Mouse (Mus musculus): ENCODE data around the gene Coq8b. TPM values are rescaled to one million over a fixed set of nuclear protein-coding genes. Genes with fewer than 3 reads are reported as not detected.
A peak's percentile ranks its signal among the peaks of the same experiment; 100 is the strongest.
"Not testable (repeated sequence)": the region's sequence is repeated elsewhere in the genome, so short reads cannot be mapped to it uniquely, and the experiment has no call there.

Gene Coq8b
- total RNA-seq, 2 experiments from 2014 or later, result 8.2 to 13.0 TPM

GRCm38 (mm10) chr7:27227676-27228075, 5.1 kb upstream of the Coq8b start:
- ATAC-seq (replicated peaks; ENCODE audit: low FRiP score, low TSS enrichment, poor library complexity, severe bottlenecking), result 0 out of 2 replicates have a peak, but pooled peaks have one; percentile 8

GRCm38 (mm10) chr7:27228281-27228821, 4.5 kb upstream of the Coq8b start, which contains the start of gene Itpkc:
Itpkc (minus strand) TSS chr7:27228661.
- peak; percentile 82 for ATAC-seq (replicated peaks; ENCODE audit: low FRiP score, low TSS enrichment, poor library complexity, severe bottlenecking)

GRCm38 (mm10) chr7:27228865-27229264, 4.0 kb upstream of the Coq8b start:
- ATAC-seq (replicated peaks; ENCODE audit: low FRiP score, low TSS enrichment, poor library complexity, severe bottlenecking), result 0 out of 2 replicates have a peak, but pooled peaks have one; percentile 4

GRCm38 (mm10) chr7:27230781-27231180, 2.0 kb upstream of the Coq8b start:
- ATAC-seq (replicated peaks; ENCODE audit: low FRiP score, low TSS enrichment, poor library complexity, severe bottlenecking), result no peak

DNA sequence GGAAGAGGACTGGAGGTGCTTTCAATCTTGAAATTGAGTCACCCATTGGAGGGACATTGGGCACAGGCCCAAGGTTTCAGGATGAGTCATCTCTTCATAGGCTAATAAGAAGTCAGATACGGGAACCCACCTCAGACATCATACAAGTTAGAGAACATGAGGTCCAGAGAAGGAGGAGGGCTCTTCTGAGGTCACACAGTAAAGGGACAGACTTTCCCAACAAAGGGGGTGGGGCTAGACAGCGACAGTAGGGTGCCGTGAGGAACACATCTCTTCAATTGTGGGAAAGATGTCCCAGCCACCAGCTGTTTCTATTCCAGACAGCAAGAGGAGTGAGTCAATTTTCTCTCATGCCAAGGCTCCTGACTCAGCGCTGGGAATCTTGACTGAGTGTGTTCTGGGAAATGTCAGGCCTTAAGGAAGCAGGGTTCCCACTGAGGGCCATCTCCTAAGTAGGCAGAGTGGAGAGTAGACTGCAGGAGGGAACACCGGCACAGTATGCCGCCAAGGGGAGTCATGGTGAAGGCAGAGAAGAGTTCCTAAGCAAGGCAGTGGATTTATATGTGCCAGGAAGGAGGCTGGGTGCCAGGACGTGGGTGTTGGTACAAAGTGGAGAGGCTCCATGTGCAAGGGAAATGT, 1.0 kb upstream of the Coq8b start:
- no peak for ATAC-seq (replicated peaks; ENCODE audit: low FRiP score, low TSS enrichment, poor library complexity, severe bottlenecking)

- no peak for ATAC-seq (replicated peaks; ENCODE audit: low FRiP score, low TSS enrichment, poor library complexity, severe bottlenecking)
Measured at GRCm38 (mm10) chr7:27233300-27233699, 477 bp downstream of the Coq8b start.

GRCm38 (mm10) chr7:27235726-27236125, 2.9 kb downstream of the Coq8b start:
- no peak for ATAC-seq (replicated peaks; ENCODE audit: low FRiP score, low TSS enrichment, poor library complexity, severe bottlenecking)

DNA sequence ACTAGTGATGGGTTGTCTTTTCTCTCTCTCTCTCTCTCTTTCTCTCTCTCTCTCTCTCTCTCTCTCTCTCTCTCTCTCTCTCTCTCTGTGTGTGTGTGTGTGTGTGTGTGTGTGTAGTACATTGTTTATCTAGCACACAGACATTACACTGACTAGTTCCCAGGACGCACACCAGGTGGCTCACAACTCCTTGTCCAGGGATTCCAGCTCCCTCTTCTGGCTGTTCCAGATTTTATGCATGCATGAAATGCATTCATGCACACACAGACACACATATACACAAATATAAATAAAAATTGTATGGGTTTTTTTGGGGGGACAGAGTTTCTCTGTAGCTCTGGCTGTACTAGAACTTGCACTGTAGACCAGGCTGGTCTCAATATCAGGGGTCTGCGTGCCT, 4.7 kb downstream of the Coq8b start:
- ATAC-seq (replicated peaks; ENCODE audit: low FRiP score, low TSS enrichment, poor library complexity, severe bottlenecking), result no peak

GRCm38 (mm10) chr7:27238568-27238967, 5.7 kb downstream of the Coq8b start:
- ATAC-seq (replicated peaks; ENCODE audit: low FRiP score, low TSS enrichment, poor library complexity, severe bottlenecking), result no peak

GRCm38 (mm10) chr7:27243211-27243610, 10.4 kb downstream of the Coq8b start:
- no peak for ATAC-seq (replicated peaks; ENCODE audit: low FRiP score, low TSS enrichment, poor library complexity, severe bottlenecking)

DNA sequence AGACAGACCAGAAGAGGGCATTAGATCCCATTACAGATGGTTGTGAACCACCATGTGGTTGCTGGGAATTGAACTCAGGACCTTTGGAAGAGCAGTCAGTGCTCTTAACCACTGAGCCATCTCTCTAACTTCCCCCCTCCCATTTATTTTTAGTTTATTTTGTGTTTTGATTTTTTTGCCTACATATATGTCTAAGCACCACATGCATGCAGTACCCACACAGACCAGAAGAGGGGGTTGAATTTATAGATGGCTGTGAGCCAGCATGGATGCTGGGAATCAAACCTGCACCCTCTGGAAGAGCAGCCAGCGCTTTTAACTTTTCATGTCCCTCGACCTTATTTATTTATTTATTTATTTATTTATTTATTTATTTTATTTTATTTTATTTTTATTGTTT, 11.3 kb downstream of the Coq8b start:
- not testable (repeated sequence) for ATAC-seq (replicated peaks; ENCODE audit: low FRiP score, low TSS enrichment, poor library complexity, severe bottlenecking)

GRCm38 (mm10) chr7:27249146-27249545, 16.3 kb downstream of the Coq8b start:
- no peak for ATAC-seq (replicated peaks; ENCODE audit: low FRiP score, low TSS enrichment, poor library complexity, severe bottlenecking)

DNA sequence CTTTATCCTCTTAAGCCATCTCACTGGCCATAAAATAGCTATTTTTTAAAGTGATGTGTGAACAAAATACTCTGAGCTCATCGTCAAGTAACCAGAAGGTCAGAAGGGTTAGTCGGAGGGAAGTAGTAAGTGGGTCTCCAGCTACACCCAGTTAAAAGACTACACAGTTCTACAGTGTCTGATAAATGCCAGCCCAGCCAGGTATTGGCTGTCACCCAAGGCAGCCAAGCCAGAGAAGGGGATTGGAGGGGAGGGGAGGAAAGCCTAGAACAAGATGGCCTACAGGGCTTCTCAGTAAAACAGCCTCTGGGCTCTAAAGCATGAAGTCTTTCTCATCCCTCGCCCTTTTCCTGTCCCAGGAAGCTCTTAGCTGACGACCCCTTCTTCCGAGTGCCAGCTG, 17.1 kb downstream of the Coq8b start:
- no peak for ATAC-seq (replicated peaks; ENCODE audit: low FRiP score, low TSS enrichment, poor library complexity, severe bottlenecking)

DNA sequence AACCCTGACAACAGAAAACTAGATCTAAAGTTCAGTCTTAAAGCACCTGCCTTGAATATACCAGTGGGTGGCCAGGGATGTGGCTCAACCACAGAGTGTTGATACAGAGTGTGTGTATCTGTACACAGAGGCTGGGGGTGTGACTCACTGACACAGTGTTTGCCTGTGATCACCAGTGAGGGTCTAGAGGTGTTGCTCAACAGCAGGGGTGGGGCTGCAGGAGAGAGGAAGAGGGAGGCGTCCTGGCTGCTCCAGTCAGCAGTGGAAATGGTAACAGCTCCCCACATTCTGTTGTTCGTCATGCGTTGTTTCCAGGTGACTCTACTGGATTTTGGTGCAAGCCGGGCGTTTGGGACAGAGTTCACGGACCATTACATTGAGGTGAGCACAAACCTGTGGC, 19.1 kb downstream of the Coq8b start:
- 0 out of 2 replicates have a peak, but pooled peaks have one; percentile 23 for ATAC-seq (replicated peaks; ENCODE audit: low FRiP score, low TSS enrichment, poor library complexity, severe bottlenecking)

GRCm38 (mm10) chr7:27255721-27256120, 22.9 kb downstream of the Coq8b start:
- no peak for ATAC-seq (replicated peaks; ENCODE audit: low FRiP score, low TSS enrichment, poor library complexity, severe bottlenecking)

DNA sequence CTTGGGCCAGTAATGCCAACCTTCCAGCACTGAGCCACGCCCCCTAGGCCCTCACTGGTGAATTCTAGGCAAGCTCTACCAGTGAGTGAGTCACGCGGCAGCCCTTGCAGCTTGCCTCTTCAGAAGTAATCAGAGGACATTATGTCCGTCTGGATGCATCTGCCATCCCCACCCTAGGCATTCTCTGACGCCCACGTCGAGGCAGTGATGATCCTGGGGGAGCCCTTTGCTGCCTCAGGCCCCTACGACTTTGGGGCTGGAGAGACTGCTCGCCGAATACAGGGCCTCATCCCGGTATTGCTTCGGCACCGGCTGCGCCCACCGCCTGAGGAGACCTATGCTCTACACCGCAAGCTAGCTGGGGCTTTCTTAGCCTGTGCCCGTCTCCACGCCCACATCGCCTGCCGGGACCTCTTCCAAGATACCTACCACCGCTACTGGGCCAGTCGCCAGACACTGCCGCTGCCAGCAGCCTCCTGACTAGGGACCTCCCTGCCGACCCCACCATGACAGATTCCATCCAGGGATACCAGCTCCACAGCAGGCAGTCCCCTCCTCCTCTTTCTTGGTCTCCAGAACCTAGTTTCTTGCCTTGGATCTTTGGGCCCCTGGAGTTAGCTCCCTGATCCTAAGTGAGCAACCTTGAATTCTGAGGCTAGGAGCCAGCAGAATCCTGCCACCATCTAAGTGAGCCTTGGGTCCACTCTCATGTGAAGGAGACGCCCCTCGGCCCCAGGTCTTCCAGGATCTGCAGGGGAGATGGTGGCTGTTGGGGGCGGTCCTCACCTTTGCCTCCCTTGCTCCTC, 24.4 kb downstream of the Coq8b start:
- ATAC-seq (replicated peaks; ENCODE audit: low FRiP score, low TSS enrichment, poor library complexity, severe bottlenecking), result peak; percentile 68

DNA sequence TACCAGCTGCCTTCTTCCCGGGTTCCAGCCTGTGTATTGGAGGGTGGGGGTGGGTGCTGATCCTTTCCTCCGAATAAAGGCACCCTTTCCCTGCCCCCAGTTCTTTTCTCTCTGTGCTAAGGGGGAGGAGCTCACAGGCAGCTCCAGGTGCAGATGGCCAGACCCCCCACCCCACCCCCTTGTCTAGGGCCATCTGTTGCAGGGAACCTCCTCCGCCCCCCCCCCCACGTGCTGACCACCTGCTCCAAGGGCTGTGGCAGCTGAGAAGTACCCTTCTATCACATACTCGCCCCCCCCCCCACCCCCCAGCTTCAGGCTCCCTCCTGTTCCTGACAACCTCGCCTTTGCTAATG, 25.0 kb downstream of the Coq8b start:
- ATAC-seq (replicated peaks; ENCODE audit: low FRiP score, low TSS enrichment, poor library complexity, severe bottlenecking), result no peak

DNA sequence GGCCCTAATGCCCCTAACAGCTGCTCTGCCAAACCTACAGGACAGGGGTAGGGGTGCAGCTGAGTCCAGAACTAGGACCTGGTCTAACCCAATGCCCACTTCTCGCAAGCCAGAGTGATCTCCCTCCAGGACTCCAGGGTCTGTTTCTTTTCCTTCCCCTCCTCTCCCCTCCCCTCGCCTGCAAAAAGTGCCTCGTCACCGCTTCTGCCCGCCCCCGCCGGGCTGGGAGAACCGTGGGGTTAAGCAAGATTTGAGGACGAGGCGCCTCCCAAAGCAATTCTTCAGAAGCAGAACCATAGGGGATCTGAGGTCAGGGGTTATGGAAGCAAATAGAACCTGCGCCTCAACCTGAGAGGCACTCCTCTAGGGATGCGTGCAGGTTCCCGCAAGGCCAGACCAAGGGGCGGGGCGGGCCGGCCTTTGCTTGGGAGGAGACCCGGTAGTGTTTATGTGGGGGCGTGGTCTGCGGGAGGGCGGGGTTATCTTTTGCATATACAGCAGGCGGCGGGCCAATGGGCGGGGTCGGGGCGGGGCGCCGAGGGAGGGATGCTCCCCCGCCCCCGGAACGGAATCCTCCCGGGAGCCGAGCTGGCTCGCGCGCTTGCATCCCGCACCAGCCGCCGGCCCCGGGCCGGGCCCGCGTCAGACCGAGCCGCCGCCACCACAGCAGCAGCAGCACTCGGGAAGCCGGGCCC, 25.5 kb downstream of the Coq8b start, which contains the start of gene Numbl:
Gene Numbl, plus strand, starts transcription at position 229 of the 695 bp plus-strand sequence.
- peak; percentile 41 for ATAC-seq (replicated peaks; ENCODE audit: low FRiP score, low TSS enrichment, poor library complexity, severe bottlenecking)

DNA sequence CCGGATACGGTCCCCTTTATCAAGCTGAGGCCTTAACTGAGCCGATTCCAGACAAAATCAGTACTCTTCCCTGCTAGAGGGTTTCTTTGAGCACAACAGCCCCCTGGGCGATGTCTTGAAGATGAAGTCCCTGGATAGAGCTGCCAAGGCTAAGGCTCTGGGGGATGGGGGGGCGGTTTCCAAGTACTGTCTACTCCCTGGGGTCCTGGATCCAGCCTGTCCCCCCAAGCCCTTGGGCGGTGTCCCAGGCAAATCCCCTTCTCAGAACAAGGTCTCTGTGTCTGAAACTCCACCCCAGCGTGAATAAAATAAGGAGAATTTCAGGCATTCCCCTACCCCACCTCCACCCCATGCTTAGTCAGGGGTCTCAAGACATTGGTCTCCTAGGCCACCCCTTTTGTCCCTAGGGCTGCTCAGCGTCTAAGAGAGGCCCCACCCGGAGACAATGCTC, 26.5 kb downstream of the Coq8b start:
- ATAC-seq (replicated peaks; ENCODE audit: low FRiP score, low TSS enrichment, poor library complexity, severe bottlenecking), result no peak

- ATAC-seq (replicated peaks; ENCODE audit: low FRiP score, low TSS enrichment, poor library complexity, severe bottlenecking), result no peak
Measured at GRCm38 (mm10) chr7:27259771-27260170, 26.9 kb downstream of the Coq8b start.
